Mouse (Mus musculus) 3134 (cell line): ENCODE results near the gene Idh3b.

Experiments used
- DNase-seq: peaks from one replicate; pipeline ENCODE4 v3.0.0-alpha.2; 2011; ENCODE audit warnings: low spot score; ENCODE audit not compliant: insufficient read length; ENCODE audit errors: extremely low read depth

Idh3b gene

DNA sequence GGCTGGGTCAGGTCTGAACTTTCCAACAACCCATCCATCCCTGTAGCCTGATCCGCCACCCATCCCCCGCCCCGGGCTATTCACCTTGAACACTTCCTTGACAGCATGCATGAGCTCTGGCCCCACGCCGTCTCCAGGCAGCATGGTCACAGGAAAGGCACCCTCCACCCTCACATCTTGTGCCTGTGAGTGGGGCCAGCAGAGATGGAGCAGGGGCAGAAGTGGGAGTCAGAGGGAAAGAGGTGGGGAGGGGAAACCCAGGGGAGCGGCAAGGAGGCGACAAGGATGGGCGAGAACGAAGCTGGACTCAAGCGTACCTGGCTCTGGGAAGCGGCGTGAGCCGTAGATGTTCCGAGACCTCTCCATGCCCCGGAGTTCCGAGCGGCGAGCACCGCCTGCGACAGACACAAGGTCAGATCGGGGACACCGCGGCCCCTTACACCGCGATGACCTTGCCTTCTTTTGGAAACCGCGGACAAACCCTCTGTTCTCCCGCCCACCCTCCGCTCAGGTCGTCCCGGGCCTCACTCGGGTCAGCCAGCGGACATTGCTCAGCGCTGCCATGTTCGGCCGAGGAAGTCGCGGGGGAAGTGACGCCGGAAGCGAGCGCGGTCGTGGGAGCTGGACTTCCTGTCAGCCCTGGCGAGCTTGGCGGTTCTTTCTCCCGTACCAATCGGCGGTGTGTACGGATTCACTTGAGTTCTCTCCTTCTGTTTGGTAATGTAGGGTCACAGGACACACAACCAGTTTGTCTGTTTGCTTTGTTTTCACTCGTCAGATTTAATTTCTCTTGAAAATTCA is at the start of gene Idh3b:
Gene Idh3b, minus strand, starts transcription at position 694 of the 801 bp plus-strand sequence.
- peak; percentile 86 for DNase-seq

GRCm38 (mm10) chr2:130329502-130329901 is 45.2 kb upstream of the Idh3b start:
- DNase-seq: no peak

- DNase-seq: no peak
These were observed 42.7 kb upstream of the Idh3b start for GRCm38 (mm10) chr2:130327057-130327456.

GRCm38 (mm10) chr2:130303014-130303413 is 18.7 kb upstream of the Idh3b start:
- DNase-seq: no peak

- DNase-seq: no peak
These were observed 13.2 kb upstream of the Idh3b start for GRCm38 (mm10) chr2:130297580-130297979.

DNA sequence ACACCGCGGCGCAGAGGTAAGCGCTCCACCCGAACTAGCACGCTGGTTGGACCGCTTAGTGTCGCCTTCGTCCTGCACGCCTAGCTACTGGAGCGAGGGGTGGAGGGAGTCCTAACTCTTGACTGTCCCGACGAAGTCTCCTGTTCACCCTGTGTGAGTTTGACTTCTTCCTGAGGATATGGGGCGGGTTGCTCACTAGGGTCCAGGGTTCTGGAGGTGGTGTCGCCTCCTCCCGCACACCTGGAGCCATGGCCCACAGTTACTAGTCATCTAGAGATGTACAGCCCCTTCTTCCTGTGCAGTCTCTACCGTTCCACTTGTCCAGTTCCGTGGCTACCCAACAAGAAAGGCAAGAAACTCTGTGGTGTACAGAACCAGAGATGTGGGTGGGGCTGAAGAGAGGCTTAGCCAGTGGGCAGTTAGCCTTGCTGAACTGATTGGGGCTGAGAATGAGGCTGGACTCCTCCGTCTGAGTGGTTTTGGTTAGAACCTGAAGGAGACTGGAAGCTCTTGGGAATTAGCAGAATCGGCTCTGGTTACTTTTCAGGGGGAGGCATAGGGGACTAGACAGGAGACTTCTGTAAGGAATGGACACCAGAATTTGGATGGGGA is 11.9 kb upstream of the Idh3b start:
- DNase-seq: no peak

DNA sequence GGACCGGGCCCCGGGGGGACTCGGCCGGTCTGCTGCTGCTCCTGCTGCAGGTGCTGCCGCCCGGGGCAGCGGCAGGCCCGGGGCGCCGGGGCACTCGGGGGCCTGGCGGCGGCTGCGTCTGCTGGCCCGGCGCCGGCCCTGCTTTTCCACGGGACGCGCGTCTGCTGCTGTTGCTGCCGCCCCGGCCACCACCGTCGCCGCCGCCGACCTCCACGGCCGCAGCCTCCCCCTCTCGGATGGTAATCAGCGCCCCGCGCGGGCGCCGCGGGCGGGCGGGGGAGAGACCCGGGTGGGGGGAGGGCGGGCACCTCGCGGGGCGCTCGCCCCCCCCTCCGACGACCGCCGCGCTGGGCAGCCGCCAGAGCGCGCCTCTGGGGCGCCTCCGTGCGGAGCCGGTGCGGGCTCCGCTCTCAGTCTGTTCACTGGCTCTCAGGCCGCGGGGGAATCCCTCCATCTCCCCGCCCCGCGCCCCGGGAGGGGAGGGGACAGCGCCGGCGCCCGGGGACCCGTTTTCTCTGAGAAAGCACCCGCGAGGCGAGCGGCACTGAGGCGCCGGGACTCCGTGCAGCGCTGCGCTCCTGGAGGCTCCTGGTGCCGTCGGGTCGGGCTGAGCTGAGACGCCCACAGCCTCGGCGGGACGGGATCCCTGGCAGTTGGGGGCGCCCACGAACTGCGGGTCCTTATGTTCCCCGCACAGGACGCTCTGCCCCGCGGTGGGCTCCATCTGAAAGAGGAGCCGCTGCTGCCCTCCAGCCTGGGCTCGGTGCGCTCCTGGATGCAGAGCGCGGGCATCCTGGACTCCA is 11.2 kb upstream of the Idh3b start:
- no peak for DNase-seq

GRCm38 (mm10) chr2:130294936-130295277 is 10.6 kb upstream of the Idh3b start, which contains the start of gene Ebf4:
TSS of gene Ebf4 (plus strand) at chr2:130295169.
- no peak for DNase-seq

- DNase-seq: no peak
These were observed 10.0 kb upstream of the Idh3b start for GRCm38 (mm10) chr2:130294218-130294935.

DNA sequence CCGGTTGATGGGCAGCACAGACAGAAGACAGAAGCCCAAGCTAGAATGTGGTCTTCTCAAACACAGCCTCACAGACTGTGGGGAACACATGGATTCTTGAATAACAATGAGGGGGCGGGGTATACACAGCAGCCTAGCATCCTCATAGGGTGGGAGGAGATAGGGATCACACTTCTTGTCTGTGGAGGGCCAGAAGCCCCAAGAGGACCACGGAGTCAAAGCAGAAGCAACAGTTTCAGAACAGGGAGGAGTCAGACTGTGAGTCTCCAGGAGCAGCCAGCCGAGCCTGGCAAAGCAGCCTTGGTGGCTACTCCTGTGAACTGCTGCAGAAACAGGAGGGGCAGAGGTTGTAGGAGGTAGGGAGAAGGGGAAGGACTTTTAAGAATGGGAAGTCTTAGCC is 9.1 kb upstream of the Idh3b start:
- DNase-seq: no peak

- DNase-seq: no peak
These were observed 8.7 kb upstream of the Idh3b start for GRCm38 (mm10) chr2:130293009-130293408.

DNA sequence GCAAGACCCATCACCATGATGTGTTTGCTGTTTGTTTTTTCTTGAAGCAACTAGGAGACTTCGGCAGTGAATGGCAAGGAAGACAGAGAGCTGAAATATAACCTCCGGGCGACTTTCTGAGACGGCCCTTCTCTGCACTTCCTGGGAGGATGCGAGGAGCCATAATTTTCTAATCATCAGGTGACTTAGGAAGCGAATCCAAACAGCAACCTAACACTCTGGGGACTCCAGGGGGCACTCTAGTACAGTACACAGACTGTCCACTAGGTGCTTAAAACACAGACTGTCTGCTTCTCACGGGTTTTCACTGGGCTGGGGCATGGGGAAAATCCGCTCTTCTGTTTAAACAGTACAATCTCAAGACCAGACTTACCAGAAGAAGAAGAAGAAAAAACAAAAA is 7.1 kb upstream of the Idh3b start:
- DNase-seq: no peak

DNA sequence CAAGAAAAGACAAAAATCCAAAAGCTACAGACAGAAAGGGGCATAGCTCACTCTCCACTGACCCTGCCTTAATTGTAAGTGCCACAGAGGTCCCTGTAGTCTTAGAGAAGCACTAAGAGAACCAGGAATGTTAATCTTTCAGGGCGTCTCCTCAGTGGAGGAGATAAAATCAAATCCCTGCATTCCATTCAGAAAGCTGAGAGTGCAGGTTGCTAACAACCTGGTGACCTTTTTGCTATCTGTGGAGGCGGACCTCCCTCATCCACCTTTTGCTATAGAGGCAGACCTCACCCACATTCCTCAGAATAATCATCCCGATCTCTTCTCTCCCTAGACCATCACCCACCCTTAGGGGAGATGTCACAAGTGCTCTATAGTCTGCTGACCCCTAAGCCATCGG is 4.7 kb upstream of the Idh3b start:
- DNase-seq: no peak

DNA sequence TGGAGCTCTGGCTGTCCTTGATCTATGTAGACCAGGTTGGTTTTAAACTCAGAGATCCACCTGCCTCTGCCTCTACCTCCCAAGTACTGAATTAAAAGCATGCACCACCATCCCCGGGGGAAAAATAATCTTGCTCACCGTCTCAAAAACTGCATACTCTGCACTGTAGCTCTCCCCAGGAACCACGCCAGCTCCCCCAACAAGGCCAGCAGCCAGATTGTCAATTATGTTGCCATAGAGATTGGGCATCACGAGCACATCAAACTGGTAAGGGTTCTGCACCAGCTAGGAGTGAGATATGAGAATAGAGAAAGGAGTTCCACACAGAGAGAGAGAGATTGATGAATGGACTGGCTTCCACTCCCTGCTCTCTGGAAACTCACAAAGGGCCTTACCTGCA is 3.5 kb downstream of the Idh3b start:
- DNase-seq: no peak

DNA sequence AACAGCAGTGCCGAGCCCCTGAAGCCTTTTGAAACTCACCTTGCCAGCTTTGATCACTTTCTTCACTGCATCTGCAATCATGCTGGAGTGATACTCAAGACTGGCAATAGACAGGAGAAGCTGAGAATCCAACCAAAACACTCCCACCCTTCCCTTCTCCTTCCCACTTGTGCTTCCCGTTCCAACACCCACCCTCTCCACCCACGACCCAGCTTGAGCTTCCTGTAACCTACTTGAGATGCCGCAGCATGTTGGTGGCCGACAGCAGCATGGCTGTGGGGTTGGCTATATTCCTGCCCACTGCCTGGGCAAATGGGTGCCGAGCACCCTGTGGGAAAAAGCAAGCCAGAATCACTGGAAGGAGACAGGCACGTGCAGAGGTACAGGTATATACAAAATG is 4.1 kb downstream of the Idh3b start:
- DNase-seq: peak; percentile 44

DNA sequence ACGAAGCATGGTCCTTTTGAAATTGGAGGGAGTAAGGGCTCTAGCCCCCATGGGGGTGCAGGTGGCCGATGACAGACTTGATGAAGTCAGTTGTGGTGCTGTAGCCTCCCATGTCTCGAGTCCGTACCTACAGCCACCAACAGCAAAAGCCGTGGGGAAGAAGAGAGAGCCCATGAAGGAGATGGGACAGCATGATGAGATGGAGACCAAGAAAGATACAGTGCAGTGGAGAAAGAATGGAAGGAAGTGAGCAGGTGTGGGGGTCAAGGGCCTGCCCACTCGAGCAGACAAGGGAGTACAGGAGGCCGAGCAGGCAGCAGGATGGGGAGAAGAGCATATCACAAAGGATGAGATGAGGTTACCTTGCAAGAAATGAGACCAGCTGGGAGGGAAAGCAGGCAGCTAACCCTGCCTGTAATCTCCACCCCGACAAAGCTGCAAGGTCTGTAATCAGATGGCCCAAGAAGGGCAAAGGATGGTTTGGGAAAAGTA is 4.7 kb downstream of the Idh3b start:
- peak; percentile 46 for DNase-seq

DNA sequence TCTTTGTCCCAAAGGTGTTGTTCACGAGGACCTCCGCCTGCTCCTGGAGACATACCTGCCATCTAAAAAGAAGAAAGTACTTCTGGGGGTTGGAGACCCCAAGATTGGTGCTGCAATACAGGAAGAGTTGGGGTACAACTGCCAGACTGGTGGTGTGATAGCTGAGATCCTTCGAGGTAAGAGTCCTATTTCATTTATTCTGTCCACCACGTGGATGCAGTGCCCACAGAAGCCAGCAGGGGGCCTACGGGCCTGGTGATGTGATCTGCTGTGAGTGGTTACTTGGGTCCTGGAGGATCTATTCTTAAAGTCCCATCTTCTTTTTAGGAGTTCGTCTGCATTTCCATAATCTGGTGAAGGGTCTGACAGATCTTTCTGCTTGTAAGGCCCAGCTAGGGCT is 8.7 kb downstream of the Idh3b start:
- peak; percentile 70 for DNase-seq

DNA sequence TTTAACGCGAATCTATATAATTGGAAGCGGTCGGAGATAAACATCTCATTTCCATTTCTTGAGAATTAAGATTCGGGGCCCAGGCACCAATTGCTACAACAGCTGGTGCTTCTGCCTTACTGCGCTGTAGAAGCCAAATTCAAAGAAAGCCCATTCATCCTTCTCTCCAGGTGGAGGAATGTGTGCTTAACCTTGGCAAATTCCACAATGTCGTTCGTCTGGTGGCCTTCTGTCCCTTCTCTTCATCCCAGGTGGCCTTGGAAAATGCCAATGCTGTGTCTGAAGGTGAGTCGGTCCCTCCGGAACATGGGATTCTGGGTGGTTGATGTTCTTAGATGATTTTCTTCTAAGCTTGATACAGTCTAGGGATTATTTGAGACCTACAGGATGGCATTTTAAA is 9.5 kb downstream of the Idh3b start:
- no peak for DNase-seq

GRCm38 (mm10) chr2:130274149-130274861 is 10.0 kb downstream of the Idh3b start, which contains the start of gene Nop56:
TSS of gene Nop56 (plus strand) at chr2:130274430.
- peak; percentile 98 for DNase-seq

DNA sequence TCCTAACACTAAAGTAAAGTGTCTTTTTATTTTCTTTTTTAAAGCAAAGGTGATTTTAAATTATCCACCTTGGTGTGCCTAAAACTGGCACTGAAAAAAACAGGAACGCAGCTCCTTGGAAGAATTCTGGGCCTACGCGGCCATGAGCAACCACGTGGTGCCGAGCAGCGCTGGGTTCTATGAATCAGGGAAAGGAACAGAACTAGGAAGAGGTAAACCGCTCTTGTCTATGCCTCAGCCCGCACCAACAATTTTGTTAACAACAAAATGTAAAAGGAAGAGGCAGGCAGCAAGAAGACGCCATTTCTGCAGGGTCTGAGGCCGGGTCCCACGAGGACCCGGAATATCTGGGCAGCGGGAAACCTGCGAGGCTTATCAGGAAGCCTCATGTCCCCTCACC is 10.6 kb downstream of the Idh3b start:
- no peak for DNase-seq
